Mouse (Mus musculus): Measurements from ENCODE around the gene Ppp1r3g. TPM values are rescaled to one million over a fixed set of nuclear protein-coding genes. Genes with fewer than 3 reads are reported as not detected.

The Ppp1r3g gene
- polyA plus RNA-seq, 1 experiment from 2014 or later, result 0.44 TPM

- Histone ChIP-seq H3K27me3 (no peaks in the 10 kb centered on the region), H3K9ac (no peak overlapping the region), H3K4me3 (no peak overlapping the region), H3K4me1 (replicated peaks) (no peaks in the 10 kb centered on the region), H3K4me2 (no peak overlapping the region), H3K9me3 (no peaks in the 10 kb centered on the region), H3K36me3 (no peaks in the 10 kb centered on the region), H3K27ac (replicated peaks) (no peak overlapping the region)
- no peak for ATAC-seq (ENCODE audit: low FRiP score, low read depth)
- WGBS, result 93% methylated on average over 4 of the region's 4 CpGs
Observed at GRCm38 (mm10) chr13:35997606-35998005, 39.0 kb downstream of the Ppp1r3g start.

DNA sequence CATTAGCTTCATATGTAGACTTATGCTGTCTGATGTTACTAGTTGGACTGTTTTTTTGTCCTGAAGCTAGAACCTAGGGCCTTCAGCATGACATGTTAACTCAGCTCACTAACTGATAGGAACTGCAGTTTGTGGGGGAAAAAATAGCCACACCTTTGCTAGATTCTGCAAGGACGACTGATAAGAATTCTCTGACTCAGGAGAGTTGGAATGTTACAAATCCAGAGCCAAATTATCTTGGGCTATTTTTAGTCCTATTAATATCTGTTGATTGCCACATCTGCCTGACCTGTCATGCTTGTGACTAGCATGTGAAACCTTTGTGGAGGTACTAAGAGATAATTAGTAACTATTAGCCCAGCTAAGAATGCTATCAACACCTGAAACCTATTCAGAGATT, 42.2 kb downstream of the Ppp1r3g start:
- H3K9me3 ChIP-seq, result no peaks in the 10 kb centered on the region
- no peaks in the 10 kb centered on the region for H3K36me3 ChIP-seq
- no peak for ATAC-seq (ENCODE audit: low FRiP score, low read depth)
- no peaks in the 10 kb centered on the region for H3K4me1 ChIP-seq (replicated peaks)
- 80% methylated on average over 1 of the region's 1 CpGs for WGBS
- no peak overlapping the region for H3K4me2 ChIP-seq
- no peak overlapping the region for H3K9ac ChIP-seq
- no peaks in the 10 kb centered on the region for H3K27me3 ChIP-seq
- no peak overlapping the region for H3K27ac ChIP-seq (replicated peaks)
- no peak overlapping the region for H3K4me3 ChIP-seq

GRCm38 (mm10) chr13:36009981-36010380, 51.3 kb downstream of the Ppp1r3g start:
- H3K4me3 ChIP-seq, result no peak overlapping the region
- ATAC-seq (ENCODE audit: low FRiP score, low read depth), result no peak
- H3K27me3 ChIP-seq, result no peaks in the 10 kb centered on the region
- 70% methylated on average over 2 of the region's 2 CpGs for WGBS
- H3K9me3 ChIP-seq, result no peaks in the 10 kb centered on the region
- no peaks in the 10 kb centered on the region for H3K36me3 ChIP-seq
- H3K27ac ChIP-seq (replicated peaks), result no peak overlapping the region
- no peaks in the 10 kb centered on the region for H3K4me1 ChIP-seq (replicated peaks)
- H3K9ac ChIP-seq, result no peak overlapping the region
- H3K4me2 ChIP-seq, result no peak overlapping the region

GRCm38 (mm10) chr13:36015636-36016035, 57.0 kb downstream of the Ppp1r3g start:
- no peak for ATAC-seq (ENCODE audit: low FRiP score, low read depth)
- Histone ChIP-seq H3K27ac (replicated peaks) (no peak overlapping the region), H3K36me3 (no peaks in the 10 kb centered on the region), H3K4me3 (no peak overlapping the region), H3K9ac (no peak overlapping the region), H3K27me3 (no peaks in the 10 kb centered on the region), H3K9me3 (no peaks in the 10 kb centered on the region), H3K4me2 (no peak overlapping the region), H3K4me1 (replicated peaks) (peaks cover 13% of the 10 kb centered on the region)
- WGBS, result 75% methylated on average over 3 of the region's 3 CpGs

- Histone ChIP-seq H3K27ac (replicated peaks) (no peak overlapping the region), H3K4me3 (no peak overlapping the region), H3K4me1 (replicated peaks) (peaks cover 18% of the 10 kb centered on the region), H3K4me2 (no peak overlapping the region), H3K9ac (no peak overlapping the region), H3K27me3 (no peaks in the 10 kb centered on the region), H3K9me3 (no peaks in the 10 kb centered on the region), H3K36me3 (no peaks in the 10 kb centered on the region)
- 79% methylated on average over 2 of the region's 2 CpGs for WGBS
- no peak for ATAC-seq (ENCODE audit: low FRiP score, low read depth)
Observed at GRCm38 (mm10) chr13:36018017-36018416, 59.4 kb downstream of the Ppp1r3g start.

DNA sequence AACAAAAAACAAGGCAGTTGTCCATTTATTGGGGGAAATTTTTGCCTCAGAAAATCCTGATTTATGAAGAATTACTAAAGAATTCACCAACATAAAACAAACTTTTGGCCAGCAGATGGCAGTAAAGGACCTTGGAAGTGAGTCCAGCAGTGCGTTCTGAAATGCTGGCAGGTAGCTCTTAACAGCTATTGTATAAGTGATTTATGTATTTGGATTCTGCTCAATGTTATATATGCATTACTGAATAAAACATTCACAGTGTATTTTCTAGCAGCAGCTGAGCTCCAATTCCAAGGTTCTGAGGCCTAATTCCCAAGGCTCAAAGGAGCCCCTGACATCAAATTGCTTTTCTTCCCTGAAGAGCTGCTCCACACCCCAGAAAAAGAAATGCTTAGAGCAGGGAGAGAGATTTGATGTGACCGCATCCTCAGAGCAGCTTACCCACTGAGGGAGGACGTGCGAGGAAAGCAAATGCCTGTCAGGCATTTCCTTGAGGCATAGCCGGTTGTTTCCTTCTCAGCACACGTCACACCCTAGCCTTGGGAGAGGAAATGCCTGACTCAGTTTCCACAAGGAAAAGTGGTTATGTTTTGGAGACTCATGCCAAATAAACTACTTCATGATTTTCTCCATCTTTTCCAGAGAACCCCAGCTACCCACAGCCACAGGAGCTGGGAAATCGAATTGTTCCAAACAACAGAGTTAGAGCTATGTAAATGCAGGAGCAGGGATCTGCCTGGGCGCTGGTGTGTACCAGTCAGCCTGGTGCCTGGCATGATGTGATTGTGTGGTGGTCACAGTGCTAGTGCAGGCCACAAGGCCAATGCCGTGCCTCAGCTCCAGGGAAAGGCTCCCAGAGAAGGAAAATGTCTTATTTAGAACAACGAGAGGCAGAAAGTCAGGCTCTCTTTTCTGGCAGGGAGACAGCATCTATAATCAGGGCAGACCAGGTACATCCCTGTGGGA, 61.0 kb downstream of the Ppp1r3g start:
- H3K27me3 ChIP-seq, result no peaks in the 10 kb centered on the region
- ATAC-seq (ENCODE audit: low FRiP score, low read depth), result peak; percentile 85
- peak overlapping the region; percentile 78 for H3K27ac ChIP-seq (replicated peaks)
- H3K36me3 ChIP-seq, result no peaks in the 10 kb centered on the region
- H3K9ac ChIP-seq, result peak overlapping the region; percentile 6; the same call in 1 of the 2 replicates
- H3K4me1 ChIP-seq (replicated peaks), result peaks cover 18% of the 10 kb centered on the region
- no peaks in the 10 kb centered on the region for H3K9me3 ChIP-seq
- no peak overlapping the region for H3K4me2 ChIP-seq
- 30% methylated on average over 10 of the region's 10 CpGs for WGBS
- H3K4me3 ChIP-seq, result no peak overlapping the region

Other genes with a start within 250 kb of the Ppp1r3g start
- 7.4 and 8.4 TPM in 2 replicates for gene Rpp40, start 52.5 kb upstream of the Ppp1r3g start, polyA plus RNA-seq (2015; fragmentation: Nextera tagmentation; extraction: Ambion mirVana)
- 25.6 and 32.2 TPM in 2 replicates for gene Fars2, start 158.6 kb downstream of the Ppp1r3g start, polyA plus RNA-seq (2015; fragmentation: Nextera tagmentation; extraction: Ambion mirVana)
- gene Lyrm4, start 158.7 kb downstream of the Ppp1r3g start, polyA plus RNA-seq (2015; fragmentation: Nextera tagmentation; extraction: Ambion mirVana), result 39.3 and 39.8 TPM in 2 replicates